In genomic region chr12:86781654-86782202, GRCm38 (mm10) we compare ENCODE assay signal across 10 mouse cellular contexts. TPM values are rescaled to one million over a fixed set of nuclear protein-coding genes. Genes with fewer than 3 reads are reported as not detected.
A peak's percentile ranks its signal among the peaks of the same experiment; 100 is the strongest.
DNase-seq lines count a peak whose midpoint lies in the region; ATAC-seq and TF ChIP-seq lines count a peak whose summit lies in the region.
"Had no signal": no experiment of that assay in that cellular context is flagged by ENCODE, and none has a peak within 500 bp of the region (broad histone marks: within the 10 kb centered on the region; RNA-seq: fewer than 3 reads in every experiment).

No protein-coding gene starts in this region.

- intact Hi-C loops in heart, postnatal 25 days (cut with DNase I): no loop called here
- intact Hi-C loops in heart, postnatal 14 days (cut with DNase I): loop anchor here (2.0 kb wide), 1 partner anchor 13 kb away; no protein-coding TSS in a partner anchor

- H3K9ac ChIP-seq in midbrain, embryonic 13.5 days (replicated peaks): no peak overlapping the region
- H3K9ac ChIP-seq in liver, postnatal 0 days (replicated peaks): no peak overlapping the region

- H3K27ac ChIP-seq in midbrain, embryonic 10.5 days (replicated peaks): peak overlapping the region; percentile 59
- no peak overlapping the region for H3K27ac ChIP-seq in midbrain, embryonic 13.5 days
- peak overlapping the region; percentile 32 for H3K27ac ChIP-seq in small intestine, adult 2 months (ENCODE audit: insufficient read depth, low read depth, low read length)
- H3K27ac ChIP-seq in liver, postnatal 0 days (ENCODE audit: low read depth): no peak overlapping the region

- no peak overlapping the region for H3K4me2 ChIP-seq in midbrain, embryonic 13.5 days (replicated peaks)
- H3K4me2 ChIP-seq in liver, postnatal 0 days (ENCODE audit: low read depth, low read length): no peak overlapping the region

- no peak for TF ChIP-seq POLR2A in small intestine, adult 2 months (IDR thresholded peaks at IDR 0.05; ENCODE audit: low read depth, low read length)

- no peak for TF ChIP-seq EP300 in liver, postnatal 0 days (IDR thresholded peaks at IDR 0.05; ENCODE audit: low read depth)

- 68% methylated on average over 6 of the region's 6 CpGs for WGBS in midbrain, embryonic 10.5 days
- 53% methylated on average over 6 of the region's 6 CpGs for WGBS in midbrain, embryonic 13.5 days
- WGBS in small intestine, adult 2 months: 37% methylated on average over 6 of the region's 6 CpGs
- 45% methylated on average over 6 of the region's 6 CpGs for WGBS in liver, postnatal 0 days (ENCODE audit: insufficient replicate concordance)

- TF ChIP-seq CTCF in small intestine, adult 2 months (IDR thresholded peaks at IDR 0.05; ENCODE audit: extremely low read depth, insufficient read length, insufficient replicate concordance, low read depth, low read length): no peak
- TF ChIP-seq CTCF in liver, postnatal 0 days (IDR thresholded peaks at IDR 0.05; ENCODE audit: low read depth): no peak

- no peak for ATAC-seq in midbrain, embryonic 13.5 days
- no peak for ATAC-seq in liver, postnatal 0 days

- H3K27me3 ChIP-seq in midbrain, embryonic 10.5 days (ENCODE audit: low read depth, poor library complexity, severe bottlenecking): no peaks in the 10 kb centered on the region
- peaks cover 3% of the 10 kb centered on the region; the same call in 1 of the 2 replicates for H3K27me3 ChIP-seq in midbrain, embryonic 13.5 days
- no peaks in the 10 kb centered on the region for H3K27me3 ChIP-seq in small intestine, adult 2 months (ENCODE audit: control insufficient read depth, insufficient read depth, low read length)
- H3K27me3 ChIP-seq in liver, postnatal 0 days (ENCODE audit: insufficient read depth, low read length): no peaks in the 10 kb centered on the region

- H3K9me3 ChIP-seq in midbrain, embryonic 10.5 days (replicated peaks): no peaks in the 10 kb centered on the region
- no peaks in the 10 kb centered on the region for H3K9me3 ChIP-seq in midbrain, embryonic 13.5 days
- no peaks in the 10 kb centered on the region for H3K9me3 ChIP-seq in liver, postnatal 0 days (ENCODE audit: low read length)

- DNase-seq in heart, adult 11 months: peak; percentile 97
- no peak for DNase-seq in heart, postnatal 25 days (ENCODE audit: low spot score)
- DNase-seq in midbrain, embryonic 10.5 days (ENCODE audit: low spot score): no peak
- DNase-seq in heart, postnatal 14 days: peak; percentile 32 to 55
- no peak for DNase-seq in retina, postnatal 1 day
- no peak for DNase-seq in liver, postnatal 0 days
- DNase-seq: adrenal gland, postnatal 25 days had no signal

- H3K36me3 ChIP-seq in midbrain, embryonic 10.5 days: no peaks in the 10 kb centered on the region
- no peaks in the 10 kb centered on the region for H3K36me3 ChIP-seq in midbrain, embryonic 13.5 days
- H3K36me3 ChIP-seq in small intestine, adult 2 months (ENCODE audit: control insufficient read depth, insufficient read depth, low read length): no peaks in the 10 kb centered on the region
- H3K36me3 ChIP-seq in liver, postnatal 0 days (replicated peaks; ENCODE audit: insufficient read depth, low read length): no peaks in the 10 kb centered on the region

- H3K4me1 ChIP-seq in midbrain, embryonic 10.5 days: peaks cover 46% of the 10 kb centered on the region
- peaks cover 23% of the 10 kb centered on the region for H3K4me1 ChIP-seq in midbrain, embryonic 13.5 days (replicated peaks)
- no peaks in the 10 kb centered on the region; the same call in 1 of the 2 replicates for H3K4me1 ChIP-seq in small intestine, adult 2 months (ENCODE audit: control insufficient read depth, insufficient read depth, insufficient read length, low read length)
- H3K4me1 ChIP-seq in liver, postnatal 0 days (ENCODE audit: insufficient read depth): no peaks in the 10 kb centered on the region

- no peak overlapping the region for H3K4me3 ChIP-seq in midbrain, embryonic 10.5 days
- H3K4me3 ChIP-seq in midbrain, embryonic 13.5 days (replicated peaks): no peak overlapping the region
- H3K4me3 ChIP-seq in small intestine, adult 2 months (ENCODE audit: low read depth, low read length): no peak overlapping the region
- H3K4me3 ChIP-seq in liver, postnatal 0 days (ENCODE audit: low read depth, low read length): no peak overlapping the region

RNA-seq across cellular contexts. Expression of gene Lrrc74a, which starts 47.6 kb away (rescaled TPM):
- total RNA-seq in heart, postnatal 25 days (2021): not detected
- not detected in 2 replicates for polyA plus RNA-seq in midbrain, embryonic 10.5 days (2016; fragmentation: Nextera tagmentation; extraction: Ambion mirVana)
- polyA plus RNA-seq in midbrain, embryonic 13.5 days (2015; fragmentation: Nextera tagmentation; extraction: Ambion mirVana): not detected in 2 replicates
- total RNA-seq in heart, postnatal 14 days (2021): not detected
- not detected in 2 replicates for polyA plus RNA-seq in small intestine, adult 2 months (2012; rRNA removed)
- not detected in 2 replicates for polyA plus RNA-seq in liver, postnatal 0 days (2015; fragmentation: Nextera tagmentation; extraction: Ambion mirVana)
- total RNA-seq: adrenal gland, postnatal 25 days; left cerebral cortex, postnatal 25 days had no signal

RNA-seq across cellular contexts. Expression of gene Angel1, which starts 55.5 kb away (rescaled TPM):
- 1 to 10 TPM; 3.4 to 3.5 TPM for total RNA-seq in heart, postnatal 25 days (2021)
- 14.4 and 16.0 TPM in 2 replicates for polyA plus RNA-seq in midbrain, embryonic 10.5 days (2016; fragmentation: Nextera tagmentation; extraction: Ambion mirVana)
- polyA plus RNA-seq in midbrain, embryonic 13.5 days (2015; fragmentation: Nextera tagmentation; extraction: Ambion mirVana): 10.3 and 10.9 TPM in 2 replicates
- total RNA-seq in heart, postnatal 14 days (2021): 1 to 10 TPM; 3.8 to 4.3 TPM
- 2.0 and 2.4 TPM in 2 replicates for polyA plus RNA-seq in small intestine, adult 2 months (2012; rRNA removed)
- polyA plus RNA-seq in liver, postnatal 0 days (2015; fragmentation: Nextera tagmentation; extraction: Ambion mirVana): 0.80 and 0.99 TPM in 2 replicates

Comparison
In these comparisons a context has a peak if more than half of its experiments do, and no peak if none do; other contexts are left out.
1. DNase-seq: peak in heart, adult 11 months (single experiment) and heart, postnatal 14 days (2 of 2); none in heart, postnatal 25 days (single experiment), midbrain, embryonic 10.5 days (single experiment), retina, postnatal 1 day (single experiment) and liver, postnatal 0 days (single experiment).
2. H3K27ac ChIP-seq: peak in midbrain, embryonic 10.5 days (single experiment) and small intestine, adult 2 months (single experiment); none in midbrain, embryonic 13.5 days (single experiment) and liver, postnatal 0 days (single experiment).